ENCODE assay signal across 14 mouse cellular contexts in genomic region chr11:109040519-109040916, GRCm38 (mm10).
DNase-seq lines count a peak whose midpoint lies in the region; ATAC-seq and TF ChIP-seq lines count a peak whose summit lies in the region.
"Had no signal": no experiment of that assay in that cellular context is flagged by ENCODE, and none has a peak within 500 bp of the region (broad histone marks: within the 10 kb centered on the region; RNA-seq: fewer than 3 reads in every experiment).

No protein-coding gene starts in this region.

- 14% methylated on average over 7 of the region's 7 CpGs for WGBS in forebrain, embryonic 14.5 days
- 34% methylated on average over 7 of the region's 7 CpGs for WGBS in midbrain, postnatal 0 days

- TF ChIP-seq CTCF in midbrain, postnatal 0 days (IDR thresholded peaks at IDR 0.05) = no peak

- no peaks in the 10 kb centered on the region for H3K36me3 ChIP-seq in forebrain, embryonic 14.5 days (ENCODE audit: control insufficient read depth, insufficient read depth, low read length)
- no peaks in the 10 kb centered on the region for H3K36me3 ChIP-seq in midbrain, postnatal 0 days (ENCODE audit: insufficient read depth, low read length)
- H3K36me3 ChIP-seq: heart, embryonic 12.5 days; limb, embryonic 12.5 days; neural tube, embryonic 13.5 days; stomach, embryonic 15.5 days had no signal

- DNase-seq in lung, postnatal 10 days = peak; percentile 50
- DNase-seq in lung, adult 18-20 months = no peak
- DNase-seq in cerebellum, adult 8-10 months = peak; percentile 33
- peak; percentile 65 for DNase-seq in forebrain, embryonic 14.5 days (ENCODE audit: low spot score)
- peak; percentile 64 for DNase-seq in midbrain, postnatal 0 days (ENCODE audit: low spot score)
- DNase-seq in MN1 (ENCODE audit: low spot score) = no peak
- DNase-seq in heart, postnatal 14 days = no peak
- DNase-seq: kidney, postnatal 4 days; right cerebral cortex, postnatal 25 days; thymus, postnatal 4 days had no signal

- no peaks in the 10 kb centered on the region for H3K9me3 ChIP-seq in forebrain, embryonic 14.5 days (replicated peaks; ENCODE audit: control insufficient read depth, low read length)
- no peaks in the 10 kb centered on the region for H3K9me3 ChIP-seq in midbrain, postnatal 0 days (ENCODE audit: low read length)
- H3K9me3 ChIP-seq: heart, embryonic 12.5 days; limb, embryonic 12.5 days; neural tube, embryonic 13.5 days; stomach, embryonic 15.5 days had no signal

- H3K27ac ChIP-seq in forebrain, embryonic 14.5 days (ENCODE audit: low read depth, low read length) = 0 out of 2 replicates have a peak overlapping the region, but pooled peaks have one; percentile 27
- no peak overlapping the region for H3K27ac ChIP-seq in midbrain, postnatal 0 days (ENCODE audit: low read depth, low read length)
- H3K27ac ChIP-seq: limb, embryonic 12.5 days; neural tube, embryonic 13.5 days; stomach, embryonic 15.5 days had no signal

- intact Hi-C loops in heart, postnatal 14 days (cut with DNase I) = no loop called here

- ATAC-seq in forebrain, embryonic 14.5 days = peak; percentile 73; the same call in 1 of the 2 replicates
- no peak; the same call in 1 of the 2 replicates for ATAC-seq in midbrain, postnatal 0 days (ENCODE audit: low FRiP score)

- H3K4me3 ChIP-seq in forebrain, embryonic 14.5 days (ENCODE audit: low read depth, low read length) = no peak overlapping the region
- no peak overlapping the region for H3K4me3 ChIP-seq in midbrain, postnatal 0 days (ENCODE audit: low read depth, low read length)
- H3K4me3 ChIP-seq: heart, embryonic 12.5 days; limb, embryonic 12.5 days; neural tube, embryonic 13.5 days; stomach, embryonic 15.5 days had no signal

- no peak overlapping the region for H3K9ac ChIP-seq in forebrain, embryonic 14.5 days (ENCODE audit: low read length)
- no peak overlapping the region for H3K9ac ChIP-seq in midbrain, postnatal 0 days (replicated peaks; ENCODE audit: low read length, poor library complexity, severe bottlenecking)
- H3K9ac ChIP-seq: heart, embryonic 12.5 days; limb, embryonic 12.5 days; neural tube, embryonic 13.5 days; stomach, embryonic 15.5 days had no signal

- H3K27me3 ChIP-seq in forebrain, embryonic 14.5 days (replicated peaks; ENCODE audit: control insufficient read depth, insufficient read depth, low read length) = no peaks in the 10 kb centered on the region
- no peaks in the 10 kb centered on the region for H3K27me3 ChIP-seq in midbrain, postnatal 0 days (ENCODE audit: insufficient read depth, low read length)
- H3K27me3 ChIP-seq: limb, embryonic 12.5 days; neural tube, embryonic 13.5 days; stomach, embryonic 15.5 days had no signal

- H3K4me2 ChIP-seq in forebrain, embryonic 14.5 days (ENCODE audit: low read length) = no peak overlapping the region
- no peak overlapping the region for H3K4me2 ChIP-seq in midbrain, postnatal 0 days (ENCODE audit: low read depth, low read length, poor library complexity, severe bottlenecking)
- H3K4me2 ChIP-seq: heart, embryonic 12.5 days; limb, embryonic 12.5 days; neural tube, embryonic 13.5 days; stomach, embryonic 15.5 days had no signal

- H3K4me1 ChIP-seq in forebrain, embryonic 14.5 days (ENCODE audit: control insufficient read depth, insufficient read depth, low read length) = peaks cover 8% of the 10 kb centered on the region; the same call in 1 of the 2 replicates
- H3K4me1 ChIP-seq in midbrain, postnatal 0 days (ENCODE audit: insufficient read depth, low read length) = no peaks in the 10 kb centered on the region
- H3K4me1 ChIP-seq: heart, embryonic 12.5 days; stomach, embryonic 15.5 days had no signal

Comparison
In these comparisons a context has a peak if more than half of its experiments do, and no peak if none do; other contexts are left out.
1. DNase-seq: peak in lung, postnatal 10 days (single experiment), cerebellum, adult 8-10 months (single experiment), forebrain, embryonic 14.5 days (single experiment) and midbrain, postnatal 0 days (single experiment); none in lung, adult 18-20 months (0 of 2), MN1 (single experiment) and heart, postnatal 14 days (0 of 2).